Mouse (Mus musculus): Measurements from ENCODE around the gene Utp14a. TPM values are rescaled to one million over a fixed set of nuclear protein-coding genes. Genes with fewer than 3 reads are reported as not detected.
A peak's percentile ranks its signal among the peaks of the same experiment; 100 is the strongest.

Utp14a gene
- polyA plus RNA-seq, 1 experiment from 2014 or later = 9.0 TPM

- Histone ChIP-seq H3K4me1 (replicated peaks) (peaks cover 8% of the 10 kb centered on the region; the same call in 1 of the 2 replicates), H3K4me3 (peak overlapping the region; percentile 55), H3K9ac (peak overlapping the region; percentile 44), H3K27me3 (0 out of 2 replicates have a peak, but pooled peaks cover 5% of the 10 kb centered on the region), H3K9me3 (replicated peaks) (no peaks in the 10 kb centered on the region), H3K36me3 (no peaks in the 10 kb centered on the region), H3K27ac (peak overlapping the region; percentile 53), H3K4me2 (peak overlapping the region; percentile 75)
- 5% methylated on average over 31 of the region's 33 CpGs for WGBS
- ATAC-seq (replicated peaks; ENCODE audit: insufficient number of reproducible peaks, insufficient read depth, low FRiP score, low read depth) = peak; percentile 86
These were observed 57.9 kb downstream of the Utp14a start for GRCm38 (mm10) chrX:48314530-48315079.

- H3K27me3 ChIP-seq = 0 out of 2 replicates have a peak, but pooled peaks cover 5% of the 10 kb centered on the region
- ATAC-seq (replicated peaks; ENCODE audit: insufficient number of reproducible peaks, insufficient read depth, low FRiP score, low read depth) = no peak
- no peaks in the 10 kb centered on the region for H3K36me3 ChIP-seq
- H3K4me2 ChIP-seq = no peak overlapping the region
- 48% methylated on average over 3 of the region's 3 CpGs for WGBS
- H3K27ac ChIP-seq = no peak overlapping the region
- H3K4me3 ChIP-seq = no peak overlapping the region
- H3K9ac ChIP-seq = no peak overlapping the region
- H3K9me3 ChIP-seq (replicated peaks) = no peaks in the 10 kb centered on the region
- 0 out of 2 replicates have a peak, but pooled peaks cover 4% of the 10 kb centered on the region for H3K4me1 ChIP-seq (replicated peaks)
These were observed 60.8 kb downstream of the Utp14a start for GRCm38 (mm10) chrX:48317444-48317843.

GRCm38 (mm10) chrX:48318194-48318593 lies 61.5 kb downstream of the Utp14a start:
- ATAC-seq (replicated peaks; ENCODE audit: insufficient number of reproducible peaks, insufficient read depth, low FRiP score, low read depth) = no peak
- Histone ChIP-seq H3K27me3 (0 out of 2 replicates have a peak, but pooled peaks cover 5% of the 10 kb centered on the region), H3K4me3 (no peak overlapping the region), H3K4me1 (replicated peaks) (0 out of 2 replicates have a peak, but pooled peaks cover 4% of the 10 kb centered on the region), H3K9ac (no peak overlapping the region), H3K27ac (no peak overlapping the region), H3K36me3 (no peaks in the 10 kb centered on the region), H3K4me2 (no peak overlapping the region), H3K9me3 (replicated peaks) (no peaks in the 10 kb centered on the region)
- 27% methylated on average over 9 of the region's 9 CpGs for WGBS

Other genes starting within 250 kb of the Utp14a start
- 6.5 and 7.2 TPM in 2 replicates for gene Apln, start 222.0 kb upstream of the Utp14a start, polyA plus RNA-seq (2015; fragmentation: Nextera tagmentation; extraction: Ambion mirVana)
- gene Xpnpep2, start 148.1 kb upstream of the Utp14a start, polyA plus RNA-seq (2015; fragmentation: Nextera tagmentation; extraction: Ambion mirVana) = 0.49 and 0.70 TPM in 2 replicates
- 2.2 and 13.3 TPM in 2 replicates for gene Sash3, start 110.4 kb upstream of the Utp14a start, polyA plus RNA-seq (2015; fragmentation: Nextera tagmentation; extraction: Ambion mirVana)
- gene Zdhhc9, start 48.0 kb upstream of the Utp14a start, polyA plus RNA-seq (2015; fragmentation: Nextera tagmentation; extraction: Ambion mirVana) = 3.1 and 4.2 TPM in 2 replicates
- 3.1 and 4.2 TPM in 2 replicates for gene Bcorl1, start 84.5 kb downstream of the Utp14a start, polyA plus RNA-seq (2015; fragmentation: Nextera tagmentation; extraction: Ambion mirVana)
- gene Elf4, start 206.3 kb downstream of the Utp14a start, polyA plus RNA-seq (2015; fragmentation: Nextera tagmentation; extraction: Ambion mirVana) = 8.4 and 11.2 TPM in 2 replicates